16 mouse cellular contexts compared by ENCODE assay signal in genomic region chr5:38117056-38117455, GRCm38 (mm10). TPM values are rescaled to one million over a fixed set of nuclear protein-coding genes. Genes with fewer than 3 reads are reported as not detected.
DNase-seq lines count a peak whose midpoint lies in the region; ATAC-seq and TF ChIP-seq lines count a peak whose summit lies in the region.
"Had no signal": no experiment of that assay in that cellular context is flagged by ENCODE, and none has a peak within 500 bp of the region (broad histone marks: within the 10 kb centered on the region; RNA-seq: fewer than 3 reads in every experiment).

No protein-coding gene starts in this region.

- no peaks in the 10 kb centered on the region for H3K9me3 ChIP-seq in intestine, postnatal 0 days (ENCODE audit: control insufficient read depth)
- H3K9me3 ChIP-seq: heart, embryonic 13.5 days; limb, embryonic 13.5 days; midbrain, embryonic 12.5 days had no signal

- DNase-seq in layer of hippocampus, adult 9-11 months, result peak; percentile 68
- no peak for DNase-seq in layer of hippocampus, adult 9-10 months (ENCODE audit: low spot score)
- DNase-seq in frontal cortex, postnatal 25 days (ENCODE audit: low spot score in 2 of 2), result peak; percentile 30 to 45
- DNase-seq in left cerebral cortex, postnatal 36 days (ENCODE audit: low spot score in 2 of 2), result peak; percentile 73 to 80
- no peak for DNase-seq in thymus, postnatal 14 days
- DNase-seq: adrenal gland, adult 2 months; cerebellum, adult 11 months; gastrocnemius, postnatal 10 days; lung, postnatal 10 days had no signal

- no peak overlapping the region for H3K9ac ChIP-seq in intestine, postnatal 0 days (ENCODE audit: low read depth, low read length)
- H3K9ac ChIP-seq: heart, embryonic 13.5 days; hindbrain, embryonic 14.5 days; limb, embryonic 13.5 days; midbrain, embryonic 12.5 days had no signal

- H3K27ac ChIP-seq in intestine, postnatal 0 days (ENCODE audit: low read depth, low read length), result no peak overlapping the region
- H3K27ac ChIP-seq: heart, embryonic 13.5 days; hindbrain, embryonic 14.5 days; limb, embryonic 13.5 days; midbrain, embryonic 12.5 days had no signal

- H3K36me3 ChIP-seq in intestine, postnatal 0 days (ENCODE audit: control insufficient read depth, insufficient read depth), result peaks cover 10% of the 10 kb centered on the region; the same call in 1 of the 2 replicates

- H3K4me2 ChIP-seq in intestine, postnatal 0 days (replicated peaks; ENCODE audit: low read depth), result no peak overlapping the region
- H3K4me2 ChIP-seq: heart, embryonic 13.5 days; hindbrain, embryonic 14.5 days; limb, embryonic 13.5 days; midbrain, embryonic 12.5 days had no signal

- no peak overlapping the region for H3K4me3 ChIP-seq in intestine, postnatal 0 days (ENCODE audit: low read depth, low read length)
- H3K4me3 ChIP-seq: heart, embryonic 13.5 days; limb, embryonic 13.5 days; midbrain, embryonic 12.5 days had no signal

- no peaks in the 10 kb centered on the region for H3K27me3 ChIP-seq in intestine, postnatal 0 days (replicated peaks; ENCODE audit: control insufficient read depth, insufficient read depth, low read length)
- H3K27me3 ChIP-seq: heart, embryonic 13.5 days; limb, embryonic 13.5 days; midbrain, embryonic 12.5 days had no signal

- H3K4me1 ChIP-seq in intestine, postnatal 0 days (replicated peaks; ENCODE audit: control insufficient read depth, insufficient read depth, low read length), result no peaks in the 10 kb centered on the region
- H3K4me1 ChIP-seq: limb, embryonic 13.5 days; midbrain, embryonic 12.5 days had no signal

- intact Hi-C loops in left cerebral cortex, postnatal 36 days (cut with DNase I), result loop anchor here (5.0 kb wide), 1 partner anchor 40 kb away; the partner anchor contains the start of gene Nsg1

- 46% methylated on average over 1 of the region's 1 CpGs for WGBS in intestine, postnatal 0 days

- TF ChIP-seq CTCF in intestine, postnatal 0 days (IDR thresholded peaks at IDR 0.05; ENCODE audit: low read depth), result no peak

- ATAC-seq in intestine, postnatal 0 days, result peak; percentile 90
- ATAC-seq in CD4-positive, CD25-positive, alpha-beta regulatory T cell, adult 4 months, result no peak
- no peak for ATAC-seq in granulocyte monocyte progenitor cell, adult 5-6 weeks (replicated peaks; ENCODE audit: poor library complexity, severe bottlenecking)

RNA-seq across cellular contexts. Expression of gene Nsg1, which starts 42.7 kb away (rescaled TPM):
- polyA plus RNA-seq in intestine, postnatal 0 days (2015; fragmentation: Nextera tagmentation; extraction: Ambion mirVana), result 25.0 and 28.7 TPM in 2 replicates
- total RNA-seq in left cerebral cortex, postnatal 36 days (2021), result 100 to 1,000 TPM; 460 to 493 TPM
- under 1 TPM in 1 of 2 experiments, not detected in 1; 0.52 TPM for polyA plus RNA-seq in CD4-positive, CD25-positive, alpha-beta regulatory T cell, adult 4 months (2017; shearing (Covaris generic))
- not detected in 2 replicates for total RNA-seq in granulocyte monocyte progenitor cell, adult 5-6 weeks (2014; fragmentation: Nextera tagmentation)
- total RNA-seq in granulocyte monocyte progenitor cell, adult 5-6 weeks (2017), result 0.98 TPM in 1 of 2 replicates, not detected in the other

Comparison
In these comparisons a context has a peak if more than half of its experiments do, and no peak if none do; other contexts are left out.
1. DNase-seq: peak in layer of hippocampus, adult 9-11 months (single experiment), frontal cortex, postnatal 25 days (2 of 2) and left cerebral cortex, postnatal 36 days (2 of 2); none in layer of hippocampus, adult 9-10 months (single experiment) and thymus, postnatal 14 days (single experiment).
2. RNA of gene Nsg1, which starts 42.7 kb away (total RNA-seq): 460 to 493 TPM in left cerebral cortex, postnatal 36 days; 0.98 TPM in granulocyte monocyte progenitor cell, adult 5-6 weeks; every median in the first group is over 100 times any median in the second.